Mouse (Mus musculus) heart, postnatal 0 days (tissue): Measurements from ENCODE around the gene Atp1a1. TPM values are rescaled to one million over a fixed set of nuclear protein-coding genes. Genes with fewer than 3 reads are reported as not detected.

Source experiments
- ATAC-seq: fragments of 200-750 bp; cut with Nextera tagmentation; 2 replicates; pipeline ENCODE4 v1.8.0; 2017; ENCODE audit warnings: low read depth, moderate number of reproducible peaks, moderate library complexity; ENCODE audit not compliant: insufficient read depth
- DNase-seq: peaks from one replicate; pipeline ENCODE4 v3.0.0-alpha.2; 2016; ENCODE audit warnings: low spot score
- H3K27ac ChIP-seq: fragments of 300-500 bp; sonication (generic); 2 replicates; pipeline ENCODE4 v1.5.1; 2014; ENCODE audit warnings: low read depth, mild to moderate bottlenecking
- H3K27me3 ChIP-seq: fragments of 300-500 bp; sonication (generic); 2 replicates; pipeline ENCODE4 v1.6.1; 2014; ENCODE audit warnings: low read length, mixed read lengths; ENCODE audit not compliant: control insufficient read depth, insufficient read depth
- H3K36me3 ChIP-seq: fragments of 300-500 bp; sonication (generic); replicated peaks from 2 replicates; pipeline ENCODE4 v1.6.1; 2014; ENCODE audit warnings: low read length, mixed read lengths; ENCODE audit not compliant: control insufficient read depth, insufficient read depth
- H3K4me1 ChIP-seq: fragments of 300-500 bp; sonication (generic); 2 replicates; pipeline ENCODE4 v1.6.1; 2014; ENCODE audit warnings: antibody characterized with exemption; ENCODE audit not compliant: control insufficient read depth, insufficient read depth
- H3K4me2 ChIP-seq: fragments of 300-500 bp; sonication (generic); 2 replicates; pipeline ENCODE4 v1.6.1; 2014; ENCODE audit warnings: low read depth, mild to moderate bottlenecking, low read length, moderate library complexity
- H3K4me3 ChIP-seq: fragments of 300-500 bp; sonication (generic); 2 replicates; pipeline ENCODE4 v1.5.1; 2014; ENCODE audit warnings: low read depth, low read length
- H3K9ac ChIP-seq: fragments of 300-500 bp; sonication (generic); replicated peaks from 2 replicates; pipeline ENCODE4 v1.6.1; 2014; ENCODE audit warnings: low read depth, low read length, mixed read lengths
- H3K9me3 ChIP-seq: fragments of 300-500 bp; sonication (generic); replicated peaks from 2 replicates; pipeline ENCODE4 v1.6.1; 2016; ENCODE audit warnings: low read length; ENCODE audit not compliant: control insufficient read depth
- CTCF ChIP-seq: IDR thresholded peaks from 2 replicates; pipeline ENCODE4 v1.5.1; 2016; ENCODE audit warnings: antibody characterized with exemption, control low read depth, low read depth
- EP300 ChIP-seq: IDR thresholded peaks from 2 replicates; pipeline ENCODE4 v1.6.1; 2016; ENCODE audit warnings: antibody characterized with exemption, low read depth
- WGBS: fragments of 180-500 bp; shearing (Covaris S2); extraction: QIAGEN DNeasy Blood & Tissue Kit; methylation state at CpG from one replicate; pipeline ENCODE4 v1.1.7; 2014; 5-methylcytosine and 5-hydroxymethylcytosine counted together
- polyA plus RNA-seq: library from polyadenylated mRNA; unstranded; fragments of >200 nt; fragmentation: Nextera tagmentation; extraction: Ambion mirVana; gene quantifications from 2 replicates; pipeline ENCODE4 v1.2.1, GENCODE M21; 2015
- total RNA-seq: library from RNA; depleted of rRNA; stranded (reverse); fragments of >200 nt; gene quantifications from 2 replicates; pipeline ENCODE4 v1.2.3, GENCODE M21; 2014; ENCODE audit warnings: low replicate concordance

Gene Atp1a1
- total and polyA plus RNA-seq, 2 experiments from 2014 or later, result 257 to 914 TPM

DNA sequence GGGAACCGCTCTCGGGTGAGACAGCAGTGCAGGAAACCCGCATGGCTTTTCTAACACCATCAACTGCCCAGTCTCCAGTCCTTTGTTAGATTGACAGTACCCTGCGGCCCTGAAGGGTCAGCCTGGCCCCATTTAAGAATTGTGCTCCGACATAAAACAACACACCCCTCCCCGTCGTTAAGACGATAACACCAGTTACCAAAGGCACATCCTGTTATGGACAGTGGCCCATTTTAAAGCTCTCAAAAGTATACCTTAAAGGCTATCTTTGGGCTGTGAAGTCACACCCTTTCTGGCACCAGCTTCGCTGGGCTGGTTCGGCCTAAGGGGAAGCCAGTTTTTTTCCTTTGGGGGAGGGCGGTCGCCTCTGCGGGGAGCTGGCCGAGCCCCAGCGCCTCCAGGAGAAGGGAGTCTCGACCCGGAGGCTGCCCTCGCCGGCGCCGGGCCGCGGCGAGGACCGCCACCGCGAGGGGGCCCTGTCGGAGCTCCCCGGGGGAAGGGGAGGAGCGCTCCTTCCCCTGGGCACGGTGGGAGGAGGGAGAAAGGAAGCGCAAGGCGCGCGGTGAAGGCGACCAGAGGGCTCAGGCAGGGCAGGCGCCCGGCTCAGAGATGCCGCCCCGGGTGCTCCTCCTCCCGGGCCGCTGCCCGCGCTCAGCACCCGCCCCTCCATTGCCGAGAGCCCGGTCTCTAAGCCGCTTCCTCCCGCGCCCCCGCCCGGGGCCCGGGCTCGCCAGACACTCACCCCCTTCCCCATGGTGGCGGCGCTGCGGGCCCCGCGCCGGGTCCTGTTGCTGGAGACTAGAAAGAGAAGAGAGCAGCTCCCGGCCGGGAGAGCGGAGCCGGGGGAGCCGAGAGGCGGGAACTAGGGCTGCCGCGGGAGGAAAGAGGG, 579 bp downstream of the Atp1a1 start:
- Histone ChIP-seq H3K4me1 (peaks cover 22% of the 10 kb centered on the region), H3K4me3 (peak overlapping the region; percentile 82), H3K9me3 (no peaks in the 10 kb centered on the region), H3K4me2 (peak overlapping the region; percentile 85), H3K27ac (peak overlapping the region; percentile 100), H3K36me3 (no peaks in the 10 kb centered on the region), H3K9ac (peak overlapping the region; percentile 99), H3K27me3 (no peaks in the 10 kb centered on the region)
- under 1% methylated on average over 52 of the region's 68 CpGs for WGBS
- DNase-seq (peak; percentile 83), ATAC-seq (peak; percentile 78)
- peak; percentile 50 for TF ChIP-seq CTCF
- no peak; the same call in 1 of the 2 replicates for TF ChIP-seq EP300

DNA sequence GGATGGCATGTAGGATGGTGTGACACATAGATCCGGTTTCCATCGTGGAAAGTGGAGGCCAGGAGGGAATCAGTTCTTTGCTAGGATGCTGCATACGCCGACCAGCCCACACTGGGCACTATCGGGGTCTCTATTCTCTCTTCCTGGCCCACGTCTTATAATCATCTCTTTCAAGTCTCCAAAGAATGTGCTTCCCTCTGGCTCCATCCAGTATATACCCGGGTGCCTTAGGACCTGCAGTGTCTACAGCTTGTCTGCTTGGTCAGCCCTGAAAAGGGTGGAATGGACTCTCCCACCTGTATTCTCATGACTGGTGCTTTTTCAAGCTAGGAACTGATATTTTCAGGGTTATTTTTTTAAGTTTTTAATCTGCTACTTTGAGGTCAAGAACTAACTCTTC, 1.3 kb downstream of the Atp1a1 start:
- peak overlapping the region; percentile 85 for H3K4me2 ChIP-seq
- DNase-seq, result no peak
- 1% methylated on average over 7 of the region's 7 CpGs for WGBS
- ATAC-seq, result no peak
- no peak for TF ChIP-seq CTCF
- TF ChIP-seq EP300, result no peak
- peak overlapping the region; percentile 82 for H3K4me3 ChIP-seq
- H3K9ac ChIP-seq, result peak overlapping the region; percentile 99
- no peaks in the 10 kb centered on the region for H3K27me3 ChIP-seq
- no peaks in the 10 kb centered on the region for H3K9me3 ChIP-seq
- no peaks in the 10 kb centered on the region for H3K36me3 ChIP-seq
- H3K27ac ChIP-seq, result peak overlapping the region; percentile 100
- H3K4me1 ChIP-seq, result peaks cover 29% of the 10 kb centered on the region

DNA sequence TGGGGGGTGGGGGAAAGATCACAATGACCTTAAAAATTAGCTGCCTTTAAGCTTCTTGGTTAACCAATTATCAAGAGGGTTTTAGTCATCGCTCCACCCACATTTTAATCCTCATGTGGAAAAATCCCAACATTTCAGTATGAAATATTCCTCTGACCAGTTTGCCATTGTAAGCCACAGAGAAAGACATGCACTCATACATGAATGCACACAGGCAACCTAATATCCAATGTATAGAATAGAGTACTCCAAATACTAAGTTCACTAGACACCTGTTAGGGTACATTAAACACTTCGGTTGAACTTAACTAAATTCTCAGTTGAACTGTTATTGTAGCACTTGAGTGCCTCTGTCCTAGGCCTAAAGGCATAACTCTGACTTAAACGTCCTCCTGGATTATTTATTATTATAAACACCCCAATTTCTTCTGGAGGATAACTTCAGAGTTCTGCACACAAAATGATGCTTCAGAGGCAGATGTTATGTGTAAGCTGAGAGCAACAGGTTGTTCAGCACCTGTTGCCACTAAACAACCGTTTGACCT, 1.9 kb downstream of the Atp1a1 start:
- Histone ChIP-seq H3K4me3 (peak overlapping the region; percentile 82), H3K36me3 (no peaks in the 10 kb centered on the region), H3K4me2 (peak overlapping the region; percentile 85), H3K9ac (peak overlapping the region; percentile 99), H3K9me3 (no peaks in the 10 kb centered on the region), H3K27me3 (no peaks in the 10 kb centered on the region), H3K4me1 (peaks cover 35% of the 10 kb centered on the region), H3K27ac (peak overlapping the region; percentile 100)
- no peak for DNase-seq
- no peak for TF ChIP-seq CTCF
- TF ChIP-seq EP300, result no peak
- no peak for ATAC-seq
- WGBS, result 34% methylated on average over 4 of the region's 4 CpGs

DNA sequence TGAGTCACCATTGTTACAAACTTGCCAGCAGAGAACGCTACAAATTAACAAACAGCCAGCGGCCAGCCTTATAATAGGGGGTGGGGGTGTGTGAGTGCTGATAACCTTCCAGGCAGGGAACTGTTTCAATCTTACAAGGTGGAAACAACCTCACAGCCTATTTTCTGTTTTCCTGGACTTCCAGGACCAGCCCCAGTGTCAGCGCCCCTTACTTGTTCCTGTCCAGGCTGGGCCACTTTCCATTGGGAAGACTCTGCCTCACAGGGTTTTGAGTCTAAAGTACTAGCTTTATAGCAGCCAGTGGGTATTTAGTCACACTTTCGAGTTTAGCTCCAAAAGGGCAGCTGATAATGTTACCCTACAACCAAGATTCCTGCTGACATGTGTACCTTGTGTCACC, 2.8 kb downstream of the Atp1a1 start:
- Histone ChIP-seq H3K36me3 (no peaks in the 10 kb centered on the region), H3K4me2 (peak overlapping the region; percentile 85), H3K9ac (peak overlapping the region; percentile 99), H3K9me3 (no peaks in the 10 kb centered on the region), H3K27me3 (no peaks in the 10 kb centered on the region), H3K4me1 (peaks cover 42% of the 10 kb centered on the region), H3K4me3 (peak overlapping the region; percentile 82), H3K27ac (peak overlapping the region; percentile 100)
- no peak for ATAC-seq
- WGBS, result 12% methylated on average over 4 of the region's 4 CpGs
- no peak for TF ChIP-seq CTCF
- no peak for TF ChIP-seq EP300
- DNase-seq, result peak; percentile 61

DNA sequence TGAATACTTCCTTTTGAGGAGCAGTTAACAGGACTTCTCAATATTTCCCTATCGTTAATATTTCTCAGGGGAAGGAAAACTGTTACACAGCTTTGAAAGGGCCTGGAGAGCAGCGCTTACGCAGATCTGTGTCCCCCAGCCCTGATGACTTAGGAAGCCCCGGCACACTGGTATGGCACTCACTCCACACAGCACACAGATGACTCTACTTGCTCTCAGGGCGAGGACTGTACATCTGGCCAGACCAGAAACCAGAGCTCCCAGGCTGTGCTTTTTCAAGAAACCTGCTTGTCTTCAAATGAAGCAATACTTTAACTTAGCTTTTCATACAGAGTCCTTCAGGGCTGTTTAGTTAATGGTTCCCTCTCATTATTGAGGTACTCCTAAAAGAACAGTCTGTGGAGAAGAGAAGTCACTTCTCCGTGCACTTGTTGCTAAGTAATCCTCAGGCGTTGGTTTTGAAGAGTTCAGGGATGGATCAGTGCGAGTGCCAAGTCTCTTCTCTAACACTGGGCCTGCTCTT, 3.4 kb downstream of the Atp1a1 start:
- WGBS, result 19% methylated on average over 8 of the region's 8 CpGs
- peaks cover 48% of the 10 kb centered on the region for H3K4me1 ChIP-seq
- TF ChIP-seq EP300 (no peak), CTCF (no peak)

More for the DNA sequence above, 3.4 kb downstream of the Atp1a1 start:
- Histone ChIP-seq H3K9ac (peak overlapping the region; percentile 99), H3K36me3 (no peaks in the 10 kb centered on the region), H3K27me3 (no peaks in the 10 kb centered on the region), H3K27ac (peak overlapping the region; percentile 100), H3K9me3 (no peaks in the 10 kb centered on the region), H3K4me2 (peak overlapping the region; percentile 85), H3K4me3 (peak overlapping the region; percentile 82)
- DNase-seq (no peak), ATAC-seq (no peak)
